33 mouse cellular contexts compared by ENCODE assay signal in genomic region chr1:36576991-36577675, GRCm38 (mm10). TPM values are rescaled to one million over a fixed set of nuclear protein-coding genes. Genes with fewer than 3 reads are reported as not detected.
DNase-seq lines count a peak whose midpoint lies in the region; ATAC-seq and TF ChIP-seq lines count a peak whose summit lies in the region.
"Had no signal": no experiment of that assay in that cellular context is flagged by ENCODE, and none has a peak within 500 bp of the region (broad histone marks: within the 10 kb centered on the region; RNA-seq: fewer than 3 reads in every experiment).

No protein-coding gene starts in this region.

- peak overlapping the region; percentile 51; the same call in 1 of the 2 replicates for H3K27ac ChIP-seq in gastrocnemius, adult 2 months
- H3K27ac ChIP-seq in intestine, embryonic 15.5 days, result peak overlapping the region; percentile 60
- H3K27ac ChIP-seq in limb, embryonic 12.5 days, result peak overlapping the region; percentile 26
- no peak overlapping the region for H3K27ac ChIP-seq in kidney, adult 2 months (ENCODE audit: insufficient read depth, low read depth, low read length)
- H3K27ac ChIP-seq: embryonic facial prominence, embryonic 15.5 days; heart, embryonic 13.5 days; kidney, postnatal 0 days; liver, embryonic 15.5 days; lung, embryonic 15.5 days; midbrain, embryonic 12.5 days; neural tube, embryonic 12.5 days had no signal

- H3K36me3 ChIP-seq in E14TG2a.4 (ENCODE audit: insufficient read depth, low read length), result no peaks in the 10 kb centered on the region
- no peaks in the 10 kb centered on the region for H3K36me3 ChIP-seq in intestine, embryonic 15.5 days
- no peaks in the 10 kb centered on the region for H3K36me3 ChIP-seq in limb, embryonic 12.5 days
- H3K36me3 ChIP-seq in kidney, adult 2 months (ENCODE audit: control insufficient read depth, insufficient read depth, low read length), result no peaks in the 10 kb centered on the region
- H3K36me3 ChIP-seq: embryonic facial prominence, embryonic 15.5 days; heart, embryonic 13.5 days; liver, embryonic 15.5 days; lung, embryonic 15.5 days; midbrain, embryonic 12.5 days; neural tube, embryonic 12.5 days had no signal

- no peak for DNase-seq in gastrocnemius, adult 2 months
- no peak for DNase-seq in gastrocnemius, adult 8-10 months (ENCODE audit: low spot score in 2 of 2)
- no peak for DNase-seq in adrenal gland, adult 18-20 months (ENCODE audit: low spot score in 2 of 2)
- no peak for DNase-seq in kidney, adult 11 months
- no peak for DNase-seq in kidney, adult 2 months
- DNase-seq: adrenal gland, postnatal 25 days; cerebellum, adult 11-12 months; cerebellum, postnatal 14 days; gastrocnemius, postnatal 14 days; heart, postnatal 10 days; kidney, adult 18-20 months; layer of hippocampus, postnatal 36 days; left cerebral cortex, postnatal 4 days; lung, postnatal 36 days; thymus, adult 2 months; thymus, postnatal 36 days had no signal

- intact Hi-C loops in gastrocnemius, adult 2 months (cut with DNase I), result no loop called here

- TF ChIP-seq CTCF in gastrocnemius, adult 2 months (IDR thresholded peaks at IDR 0.05), result no peak
- TF ChIP-seq CTCF in E14TG2a.4 (conservative IDR thresholded peaks at IDR 0.05; ENCODE audit: low read length), result no peak
- TF ChIP-seq CTCF in kidney, adult 2 months (conservative IDR thresholded peaks at IDR 0.05; ENCODE audit: insufficient read depth, insufficient read length, low read depth, low read length), result no peak

- no peak for TF ChIP-seq POLR2A in kidney, adult 2 months (IDR thresholded peaks at IDR 0.05; ENCODE audit: low read depth, low read length)

- 0 out of 2 replicates have a peak overlapping the region, but pooled peaks have one; percentile 5 for H3K4me2 ChIP-seq in intestine, embryonic 15.5 days (replicated peaks)
- no peak overlapping the region for H3K4me2 ChIP-seq in limb, embryonic 12.5 days
- H3K4me2 ChIP-seq: embryonic facial prominence, embryonic 15.5 days; heart, embryonic 13.5 days; liver, embryonic 15.5 days; lung, embryonic 15.5 days; midbrain, embryonic 12.5 days; neural tube, embryonic 12.5 days had no signal

- WGBS in intestine, embryonic 15.5 days, result 56% methylated on average over 6 of the region's 6 CpGs
- 39% methylated on average over 6 of the region's 6 CpGs for WGBS in limb, embryonic 12.5 days
- WGBS in kidney, adult 2 months, result 71% methylated on average over 6 of the region's 6 CpGs

- peaks cover 12% of the 10 kb centered on the region for H3K27me3 ChIP-seq in E14TG2a.4 (ENCODE audit: insufficient read depth, low read length)
- no peaks in the 10 kb centered on the region for H3K27me3 ChIP-seq in intestine, embryonic 15.5 days (replicated peaks)
- H3K27me3 ChIP-seq in limb, embryonic 12.5 days, result no peaks in the 10 kb centered on the region
- H3K27me3 ChIP-seq in kidney, adult 2 months (replicated peaks; ENCODE audit: control insufficient read depth, insufficient read depth, low read length), result no peaks in the 10 kb centered on the region
- H3K27me3 ChIP-seq: embryonic facial prominence, embryonic 15.5 days; heart, embryonic 13.5 days; liver, embryonic 15.5 days; lung, embryonic 15.5 days; neural tube, embryonic 12.5 days had no signal

- ATAC-seq in intestine, embryonic 15.5 days, result peak; percentile 81
- no peak for ATAC-seq in limb, embryonic 12.5 days (ENCODE audit: insufficient number of reproducible peaks, insufficient read depth, low FRiP score, low TSS enrichment, low read depth)
- ATAC-seq: forebrain, embryonic 16.5 days; hindbrain, embryonic 16.5 days had no signal

- no peak overlapping the region for H3K4me3 ChIP-seq in gastrocnemius, adult 2 months
- H3K4me3 ChIP-seq in E14TG2a.4 (replicated peaks; ENCODE audit: low read length), result 0 out of 2 replicates have a peak overlapping the region, but pooled peaks have one; percentile 11
- no peak overlapping the region for H3K4me3 ChIP-seq in intestine, embryonic 15.5 days (replicated peaks)
- H3K4me3 ChIP-seq in limb, embryonic 12.5 days (replicated peaks), result no peak overlapping the region
- H3K4me3 ChIP-seq in kidney, adult 2 months (ENCODE audit: insufficient read depth, low read depth, low read length), result no peak overlapping the region
- H3K4me3 ChIP-seq: embryonic facial prominence, embryonic 15.5 days; heart, embryonic 13.5 days; liver, embryonic 15.5 days; lung, embryonic 15.5 days; midbrain, embryonic 12.5 days; myocyte; neural tube, embryonic 12.5 days had no signal

- no peaks in the 10 kb centered on the region for H3K9me3 ChIP-seq in E14TG2a.4 (ENCODE audit: low read length)
- H3K9me3 ChIP-seq in intestine, embryonic 15.5 days, result no peaks in the 10 kb centered on the region; the same call in 1 of the 2 replicates
- no peaks in the 10 kb centered on the region for H3K9me3 ChIP-seq in limb, embryonic 12.5 days
- H3K9me3 ChIP-seq: embryonic facial prominence, embryonic 15.5 days; heart, embryonic 13.5 days; liver, embryonic 15.5 days; lung, embryonic 15.5 days; midbrain, embryonic 12.5 days; neural tube, embryonic 12.5 days had no signal

- H3K9ac ChIP-seq in intestine, embryonic 15.5 days, result no peak overlapping the region
- H3K9ac ChIP-seq in limb, embryonic 12.5 days (replicated peaks), result no peak overlapping the region
- H3K9ac ChIP-seq: embryonic facial prominence, embryonic 15.5 days; liver, embryonic 15.5 days; lung, embryonic 15.5 days; midbrain, embryonic 12.5 days; neural tube, embryonic 12.5 days had no signal

- H3K4me1 ChIP-seq in E14TG2a.4 (replicated peaks; ENCODE audit: low read depth, low read length), result peaks cover 86% of the 10 kb centered on the region
- peaks cover 66% of the 10 kb centered on the region for H3K4me1 ChIP-seq in intestine, embryonic 15.5 days (replicated peaks)
- peaks cover 71% of the 10 kb centered on the region for H3K4me1 ChIP-seq in limb, embryonic 12.5 days (replicated peaks)
- H3K4me1 ChIP-seq in kidney, adult 2 months (ENCODE audit: control insufficient read depth, insufficient read depth, low read length), result peaks cover 17% of the 10 kb centered on the region; the same call in 1 of the 2 replicates

RNA-seq across cellular contexts. Expression of gene Sema4c, which starts 19.0 kb away (rescaled TPM):
- total RNA-seq in gastrocnemius, adult 2 months (2021), result 10 to 100 TPM in 1 of 2 experiments, 1 to 10 TPM in 1; 6.8 to 10.0 TPM
- 1 to 10 TPM; 2.7 to 5.2 (median 4.6) TPM for total RNA-seq in gastrocnemius, adult 8-10 months (2022)
- polyA plus RNA-seq in intestine, embryonic 15.5 days (2015; fragmentation: Nextera tagmentation; extraction: Ambion mirVana), result 10.6 and 11.6 TPM in 2 replicates
- polyA plus RNA-seq in limb, embryonic 12.5 days (2016; fragmentation: Nextera tagmentation; extraction: Ambion mirVana), result 34.1 and 35.3 TPM in 2 replicates
- total RNA-seq in adrenal gland, adult 18-20 months (2021), result 10 to 100 TPM; 13.7 to 15.8 TPM
- 8.0 and 9.1 TPM in 2 replicates for polyA plus RNA-seq in kidney, adult 2 months (2012; rRNA removed)

RNA-seq across cellular contexts. Expression of gene Ankrd39, which starts 29.9 kb away (rescaled TPM):
- total RNA-seq in gastrocnemius, adult 2 months (2021), result 1 to 10 TPM; 7.2 to 9.3 TPM
- 1 to 10 TPM; 6.3 to 9.7 (median 9.4) TPM for total RNA-seq in gastrocnemius, adult 8-10 months (2022)
- polyA plus RNA-seq in intestine, embryonic 15.5 days (2015; fragmentation: Nextera tagmentation; extraction: Ambion mirVana), result 21.2 and 23.8 TPM in 2 replicates
- polyA plus RNA-seq in limb, embryonic 12.5 days (2016; fragmentation: Nextera tagmentation; extraction: Ambion mirVana), result 24.1 and 26.8 TPM in 2 replicates
- 10 to 100 TPM; 11.0 to 11.1 TPM for total RNA-seq in adrenal gland, adult 18-20 months (2021)
- polyA plus RNA-seq in kidney, adult 2 months (2012; rRNA removed), result 16.8 and 22.6 TPM in 2 replicates

RNA-seq across cellular contexts. Expression of gene Gm42417, which starts 37.9 kb away (rescaled TPM):
- total RNA-seq in gastrocnemius, adult 2 months (2021), result 1,000 to 10,000 TPM in 1 of 2 experiments, 100 to 1,000 TPM in 1; 819 to 1,877 TPM
- 1,000 to 10,000 TPM in 3 of 4 experiments, 100 to 1,000 TPM in 1; 926 to 1,454 (median 1,403) TPM for total RNA-seq in gastrocnemius, adult 8-10 months (2022)
- 0.20 TPM in 1 of 2 replicates, not detected in the other for polyA plus RNA-seq in intestine, embryonic 15.5 days (2015; fragmentation: Nextera tagmentation; extraction: Ambion mirVana)
- 0.67 and 0.74 TPM in 2 replicates for polyA plus RNA-seq in limb, embryonic 12.5 days (2016; fragmentation: Nextera tagmentation; extraction: Ambion mirVana)
- not detected for total RNA-seq in adrenal gland, adult 18-20 months (2021)
- polyA plus RNA-seq in kidney, adult 2 months (2012; rRNA removed), result not detected in 2 replicates
- total RNA-seq: adrenal gland, postnatal 25 days; layer of hippocampus, postnatal 36 days; left cerebral cortex, postnatal 4 days; liver, adult 2 months; megakaryocyte, adult 5-6 weeks; midbrain, postnatal 0 days had no signal
- polyA plus RNA-seq: heart, embryonic 13.5 days; kidney, postnatal 0 days; large intestine, adult 2 months; liver, adult 2 months; liver, embryonic 15.5 days; lung, embryonic 15.5 days; midbrain, embryonic 12.5 days; neural tube, embryonic 12.5 days; thymus, adult 2 months had no signal

RNA-seq across cellular contexts. Expression of gene Ankrd23, which starts 40.5 kb away (rescaled TPM):
- 1,000 to 10,000 TPM; 1,971 to 4,216 TPM for total RNA-seq in gastrocnemius, adult 2 months (2021)
- 1,000 to 10,000 TPM; 2,275 to 3,003 (median 2,494) TPM for total RNA-seq in gastrocnemius, adult 8-10 months (2022)
- polyA plus RNA-seq in intestine, embryonic 15.5 days (2015; fragmentation: Nextera tagmentation; extraction: Ambion mirVana), result 12.7 and 14.7 TPM in 2 replicates
- polyA plus RNA-seq in limb, embryonic 12.5 days (2016; fragmentation: Nextera tagmentation; extraction: Ambion mirVana), result 18.5 and 19.0 TPM in 2 replicates
- 10 to 100 TPM; 10.3 to 10.6 TPM for total RNA-seq in adrenal gland, adult 18-20 months (2021)
- polyA plus RNA-seq in kidney, adult 2 months (2012; rRNA removed), result 11.8 and 37.9 TPM in 2 replicates

Comparison
In these comparisons a context has a peak if more than half of its experiments do, and no peak if none do; other contexts are left out.
1. RNA of gene Gm42417, which starts 37.9 kb away (total RNA-seq): 819 to 1,877 TPM in gastrocnemius, adult 2 months and 926 to 1,454 TPM in gastrocnemius, adult 8-10 months; not detected in adrenal gland, adult 18-20 months; every median in the first group is over 100 times any median in the second.